Mouse (Mus musculus) gastrocnemius, adult 18-20 months (tissue): ENCODE results near the gene Vmn1r167. TPM values are rescaled to one million over a fixed set of nuclear protein-coding genes. Genes with fewer than 3 reads are reported as not detected.
"Not testable (repeated sequence)": the region's sequence is repeated elsewhere in the genome, so short reads cannot be mapped to it uniquely, and the experiment has no call there.

Source experiments
- DNase-seq: peaks from one replicate; pipeline ENCODE4 v3.0.0; 2021; ENCODE audit warnings: low spot score
- long read RNA-seq, 2 experiments: library from polyadenylated mRNA; stranded (forward); transcript quantifications; one replicate each; pipeline ENCODE4 v2.0.0; 2021
- total RNA-seq, 2 experiments: library from RNA; stranded (reverse); gene quantifications; 2 replicates each; pipeline ENCODE4 v1.2.3; 2021

Vmn1r167 gene
- total RNA-seq, result not detected
- long read RNA-seq, experiment 1, result 0 reads
- long read RNA-seq, experiment 2, result 0 reads

DNA sequence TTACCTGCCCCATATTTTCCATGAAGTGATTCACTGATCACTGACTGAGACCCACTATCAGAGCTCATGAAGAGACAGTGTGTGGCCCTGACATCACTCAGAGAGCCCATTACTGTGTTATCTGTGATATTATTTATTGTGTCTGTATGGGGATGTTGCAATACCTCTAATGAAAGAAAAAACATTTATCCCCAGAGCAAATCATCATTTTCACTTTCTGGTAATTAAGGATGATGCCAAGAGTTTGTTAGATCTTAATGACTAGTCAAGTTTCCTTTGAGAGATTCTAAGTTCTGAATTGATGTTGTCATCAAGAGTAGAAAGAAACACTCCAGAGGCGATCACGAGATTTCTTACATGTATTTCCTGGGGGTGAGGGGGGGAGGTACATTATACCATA lies at the start of gene Vmn1r167:
Gene Vmn1r167, minus strand, starts transcription at position 101 of the 400 bp plus-strand sequence.
- DNase-seq, result not testable (repeated sequence)

DNA sequence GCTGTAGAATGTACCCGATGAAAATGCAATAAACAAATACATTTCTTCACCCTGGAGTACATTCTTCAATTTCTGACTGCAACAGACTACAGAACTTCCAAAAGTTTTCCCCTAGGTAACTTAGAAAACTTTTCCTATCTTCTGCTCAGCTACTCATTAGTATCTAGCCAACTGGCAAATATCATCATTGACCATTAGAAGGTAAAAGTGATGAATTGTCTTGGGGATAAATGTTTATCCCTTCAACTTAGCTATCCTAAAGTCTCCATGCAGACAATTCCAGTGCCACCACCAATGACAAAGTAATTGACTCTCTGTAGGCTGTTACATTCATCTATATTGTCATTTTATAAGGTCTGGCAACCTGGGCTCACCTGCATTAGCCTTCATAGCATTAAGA lies 32.4 kb upstream of the Vmn1r167 start, which contains the start of gene Vmn1r168:
Gene Vmn1r168, plus strand, starts transcription at position 301 of the 400 bp plus-strand sequence.
- DNase-seq, result not testable (repeated sequence)

DNA sequence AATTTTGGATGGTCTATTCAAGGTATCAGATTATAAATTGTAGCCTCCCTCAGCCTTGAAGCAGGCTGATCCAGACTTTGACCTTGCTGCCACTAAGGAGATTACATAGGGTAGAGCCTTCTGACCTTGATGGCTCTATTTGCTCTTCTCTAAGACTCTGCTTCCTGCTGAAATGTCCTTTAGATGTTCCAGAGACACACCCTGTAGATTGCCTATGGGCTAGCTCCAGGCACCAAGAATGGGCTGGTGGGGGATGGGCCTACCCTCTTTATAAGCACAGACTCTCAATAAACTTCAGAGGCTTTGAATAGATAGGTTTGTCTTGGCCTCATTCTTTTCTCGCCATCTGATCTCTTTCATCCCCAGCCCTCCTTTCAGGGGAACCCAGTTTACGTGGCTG lies 34.1 kb downstream of the Vmn1r167 start:
- DNase-seq, result not testable (repeated sequence)

DNA sequence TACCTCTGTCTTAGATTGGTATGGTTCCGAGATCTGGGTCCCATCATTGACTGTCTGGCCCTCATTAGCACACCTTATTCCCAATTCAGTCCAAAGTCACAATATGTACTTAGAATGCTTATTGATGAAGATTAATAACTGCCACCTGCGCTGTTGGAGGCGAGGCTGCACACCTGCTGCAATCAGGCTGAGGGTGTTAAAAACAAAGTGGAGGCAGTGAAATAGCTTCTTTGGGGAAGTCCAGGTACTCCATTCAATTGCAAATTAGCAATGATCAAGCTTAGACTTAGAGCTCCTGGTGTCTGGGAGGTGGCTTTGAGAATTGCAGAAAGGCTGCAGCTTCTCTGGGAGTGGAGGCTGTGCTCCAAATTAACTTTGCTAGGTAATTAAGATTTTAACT lies 36.2 kb downstream of the Vmn1r167 start:
- not testable (repeated sequence) for DNase-seq

DNA sequence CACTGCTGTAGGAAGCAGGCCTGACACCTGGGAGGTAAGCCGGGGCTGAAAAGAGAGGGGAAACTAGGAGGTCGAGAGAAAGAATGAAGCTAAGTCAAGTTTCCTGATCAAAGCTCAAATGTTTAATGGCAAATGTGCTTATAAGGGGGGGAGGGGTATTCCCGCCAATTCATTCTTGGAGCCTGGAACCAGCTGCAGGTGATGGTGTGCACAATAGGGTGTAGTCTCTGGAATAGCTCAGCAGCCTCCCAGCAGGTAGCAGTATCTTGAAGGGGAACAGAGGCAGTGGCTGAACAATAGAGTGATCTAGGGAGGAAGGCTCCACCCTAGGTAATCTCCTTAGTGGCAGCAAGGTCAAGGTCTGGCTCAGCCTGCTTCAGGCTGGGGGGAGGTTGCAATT lies 36.8 kb downstream of the Vmn1r167 start:
- not testable (repeated sequence) for DNase-seq

Other genes with a start within 250 kb of the Vmn1r167 start
- not detected for gene Gm6902, start 228.3 kb downstream of the Vmn1r167 start, total RNA-seq
- gene Nlrp4e, start 206.0 kb downstream of the Vmn1r167 start, total RNA-seq, result not detected
- not detected for gene Nlrp5, start 121.3 kb downstream of the Vmn1r167 start, total RNA-seq
- not detected for gene Vmn1r168, start 32.5 kb upstream of the Vmn1r167 start, total RNA-seq
- not detected for gene Vmn1r169, start 68.3 kb upstream of the Vmn1r167 start, total RNA-seq
- gene Vmn1r170, start 99.0 kb upstream of the Vmn1r167 start, total RNA-seq, result not detected
- not detected for gene Vmn1r171, start 123.5 kb upstream of the Vmn1r167 start, total RNA-seq
- gene Vmn1r172, start 151.1 kb upstream of the Vmn1r167 start, total RNA-seq, result not detected
- not detected for gene Vmn1r173, start 193.5 kb upstream of the Vmn1r167 start, total RNA-seq
- gene Vmn1r174, start 245.1 kb upstream of the Vmn1r167 start, total RNA-seq, result not detected